Mouse (Mus musculus) cerebellum, adult 2 months (tissue): ENCODE results near the gene Pik3r2.

ENCODE experiments used
- CTCF ChIP-seq: fragments of 200-500 bp; IDR thresholded peaks from 2 replicates; pipeline ENCODE4 v1.5.1; 2011; ENCODE audit warnings: low read depth, mild to moderate bottlenecking, control low read depth, low read length, moderate library complexity, borderline replicate concordance; ENCODE audit not compliant: insufficient read depth
- POLR2A ChIP-seq: fragments of 200-500 bp; IDR thresholded peaks from 2 replicates; pipeline ENCODE4 v1.6.1; 2011; ENCODE audit warnings: low read length, control low read depth, borderline replicate concordance; ENCODE audit not compliant: insufficient read depth

GRCm38 (mm10) chr8:70794215-70794614 is 17.7 kb upstream of the Pik3r2 start:
- TF ChIP-seq CTCF (no peak), POLR2A (no peak)
